Mouse (Mus musculus): ENCODE results near the gene Eef1akmt2.

Eef1akmt2 gene

GRCm38 (mm10) chr7:132790447-132791219 is 61.8 kb downstream of the Eef1akmt2 start:
- in situ Hi-C loops (cut with MboI), result no loop called here

GRCm38 (mm10) chr7:132788826-132789225 is 63.6 kb downstream of the Eef1akmt2 start:
- in situ Hi-C loops (cut with MboI), result no loop called here

- in situ Hi-C loops (cut with MboI), result no loop called here
Observed at GRCm38 (mm10) chr7:132787496-132788190, 64.8 kb downstream of the Eef1akmt2 start.

GRCm38 (mm10) chr7:132787022-132787421 is 65.5 kb downstream of the Eef1akmt2 start:
- in situ Hi-C loops (cut with MboI), result no loop called here

- in situ Hi-C loops (cut with MboI), result no loop called here
Observed at GRCm38 (mm10) chr7:132786522-132786921, 66.0 kb downstream of the Eef1akmt2 start.

GRCm38 (mm10) chr7:132786011-132786410 is 66.5 kb downstream of the Eef1akmt2 start:
- in situ Hi-C loops (cut with MboI), result no loop called here

GRCm38 (mm10) chr7:132784101-132784500 is 68.4 kb downstream of the Eef1akmt2 start:
- in situ Hi-C loops (cut with MboI), result no loop called here

- in situ Hi-C loops (cut with MboI), result no loop called here
Observed at GRCm38 (mm10) chr7:132781850-132782249, 70.6 kb downstream of the Eef1akmt2 start.

GRCm38 (mm10) chr7:132781130-132781814 is 71.2 kb downstream of the Eef1akmt2 start:
- in situ Hi-C loops (cut with MboI), result no loop called here

GRCm38 (mm10) chr7:132780611-132781010 is 71.9 kb downstream of the Eef1akmt2 start:
- in situ Hi-C loops (cut with MboI), result no loop called here

GRCm38 (mm10) chr7:132778630-132779029 is 73.8 kb downstream of the Eef1akmt2 start:
- in situ Hi-C loops (cut with MboI), result no loop called here

GRCm38 (mm10) chr7:132777728-132778453 is 74.6 kb downstream of the Eef1akmt2 start:
- in situ Hi-C loops (cut with MboI), result no loop called here

All from mature B cell (primary cell).